Mouse (Mus musculus) brain, embryonic 14.5 days (tissue): ENCODE measurements at regions not wholly inside any gene's neighbourhood (a gene's known extent, or its start where the extent isn't known, plus 50 kb on each side); places are given as distances from the start of the nearest gene placed in this dataset.

ENCODE experiments used
- CTCF ChIP-seq: fragments of 200-500 bp; IDR thresholded peaks from 2 replicates; pipeline ENCODE4 v1.5.1; 2012; ENCODE audit warnings: inconsistent platforms, mild to moderate bottlenecking, moderate library complexity, borderline replicate concordance; ENCODE audit not compliant: insufficient read depth, insufficient read length; ENCODE audit errors: extremely low read depth
- POLR2A ChIP-seq: fragments of 200-500 bp; IDR thresholded peaks from 2 replicates; pipeline ENCODE4 v1.6.1; 2012; ENCODE audit warnings: mild to moderate bottlenecking, inconsistent platforms, borderline replicate concordance; ENCODE audit not compliant: poor library complexity, insufficient read depth, insufficient read length, severe bottlenecking; ENCODE audit errors: extremely low read depth

GRCm38 (mm10) chr1:190027536-190027935 lies 105.4 kb upstream of the Smyd2 start:
- TF ChIP-seq CTCF, result no peak
- no peak for TF ChIP-seq POLR2A
